Mouse (Mus musculus) C2C12 (cell line): ENCODE measurements around the gene Jak2. TPM values are rescaled to one million over a fixed set of nuclear protein-coding genes. Genes with fewer than 3 reads are reported as not detected.

Source experiments
- H3K27me3 ChIP-seq: one replicate; pipeline ENCODE4 v1.6.1; 2011; ENCODE audit not compliant: control insufficient read depth, insufficient read depth, insufficient read length
- H3K36me3 ChIP-seq: one replicate; pipeline ENCODE4 v1.6.1; 2011; ENCODE audit not compliant: control insufficient read depth, insufficient read depth
- H3K4me3 ChIP-seq: one replicate; pipeline ENCODE4 v1.5.1; 2011; ENCODE audit warnings: mild to moderate bottlenecking, control low read depth; ENCODE audit not compliant: poor library complexity, insufficient read depth, severe bottlenecking
- H3K79me2 ChIP-seq: one replicate; pipeline ENCODE4 v1.6.1; 2011; ENCODE audit not compliant: control insufficient read depth, insufficient read depth
- H3K79me3 ChIP-seq: one replicate; pipeline ENCODE4 v1.6.1; 2011; ENCODE audit warnings: low read depth, control low read depth
- H3ac ChIP-seq: one replicate; pipeline ENCODE3; 2011; ENCODE audit warnings: low read depth; ENCODE audit not compliant: control insufficient read depth, insufficient read length
- CEBPB ChIP-seq: IDR thresholded peaks from one replicate; pipeline ENCODE4 v1.6.1; 2011; ENCODE audit warnings: low read depth, mild to moderate bottlenecking, control low read depth, moderate library complexity
- CTCF ChIP-seq: IDR thresholded peaks from one replicate; pipeline ENCODE4 v1.5.1; 2011; ENCODE audit not compliant: control insufficient read depth, insufficient read depth, insufficient read length
- FOSL1 ChIP-seq: IDR thresholded peaks from one replicate; pipeline ENCODE4 v1.8.0; 2011; ENCODE audit warnings: mild to moderate bottlenecking, low read length; ENCODE audit not compliant: poor library complexity, insufficient read depth, severe bottlenecking
- MAX ChIP-seq: IDR thresholded peaks from one replicate; pipeline ENCODE4 v1.6.1; 2011; ENCODE audit warnings: mild to moderate bottlenecking, control low read depth
- MYOD1 ChIP-seq: IDR thresholded peaks from one replicate; pipeline ENCODE4 v1.6.1; 2011; ENCODE audit warnings: low read depth; ENCODE audit not compliant: control insufficient read depth, insufficient read length
- MYOG ChIP-seq: IDR thresholded peaks from one replicate; pipeline ENCODE4 v1.6.1; 2011; ENCODE audit not compliant: control insufficient read depth, insufficient read length; ENCODE audit errors: extremely low read depth
- USF1 ChIP-seq: IDR thresholded peaks from one replicate; pipeline ENCODE4 v1.6.1; 2011; ENCODE audit warnings: low read depth, mild to moderate bottlenecking, control low read depth, moderate library complexity
- polyA plus RNA-seq: library from polyadenylated mRNA; unstranded; fragments of >200 nt; fragmentation: generic; extraction: Trizol; gene quantifications from one replicate; pipeline ENCODE4 v1.2.1, GENCODE M21; 2012; ENCODE audit warnings: missing spikeins

Jak2 gene
- polyA plus RNA-seq, 1 experiment: 4.3 TPM

DNA sequence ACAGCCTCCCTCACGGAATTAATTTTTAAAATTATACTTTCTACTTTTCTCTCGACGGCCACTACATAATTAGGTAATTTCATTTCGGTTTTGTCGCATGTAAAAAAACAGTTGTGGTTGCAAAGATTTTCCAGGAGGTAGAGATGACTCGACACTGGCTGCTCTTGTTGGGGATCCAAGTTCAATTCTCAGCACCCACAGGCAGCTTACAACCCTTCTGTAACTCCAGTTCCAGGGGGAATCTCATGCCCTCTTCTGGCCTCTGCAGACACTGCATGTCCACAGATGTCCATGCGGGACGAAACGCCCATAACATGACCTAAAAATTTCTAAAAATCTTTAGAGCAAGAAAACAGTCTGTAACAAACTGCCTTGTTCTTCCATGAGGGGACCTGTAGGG is 41.3 kb upstream of the Jak2 start:
- TF ChIP-seq CTCF (no peak), USF1 (no peak), MAX (no peak), FOSL1 (no peak), CEBPB (no peak), MYOG (no peak), MYOD1 (no peak)
- no peaks in the 10 kb centered on the region for H3K27me3 ChIP-seq
- H3K4me3 ChIP-seq: no peak overlapping the region

GRCm38 (mm10) chr19:29215811-29216509 is 35.7 kb upstream of the Jak2 start:
- Histone ChIP-seq H3K79me2 (no peaks in the 10 kb centered on the region), H3K79me3 (no peaks in the 10 kb centered on the region), H3K4me3 (no peak overlapping the region), H3K27me3 (no peaks in the 10 kb centered on the region), H3ac (no peak overlapping the region), H3K36me3 (no peaks in the 10 kb centered on the region)
- TF ChIP-seq MYOG: no peak
- no peak for TF ChIP-seq MYOD1
- TF ChIP-seq FOSL1: no peak
- no peak for TF ChIP-seq CEBPB
- TF ChIP-seq CTCF: no peak

More for the DNA sequence above, 41.3 kb upstream of the Jak2 start:
- no peaks in the 10 kb centered on the region for H3K79me2 ChIP-seq
- no peaks in the 10 kb centered on the region for H3K79me3 ChIP-seq
- no peak overlapping the region for H3ac ChIP-seq
- no peaks in the 10 kb centered on the region for H3K36me3 ChIP-seq

GRCm38 (mm10) chr19:29221867-29222266 is 29.8 kb upstream of the Jak2 start:
- Histone ChIP-seq H3K79me3 (no peaks in the 10 kb centered on the region), H3K79me2 (no peaks in the 10 kb centered on the region), H3K27me3 (no peaks in the 10 kb centered on the region), H3K36me3 (no peaks in the 10 kb centered on the region), H3K4me3 (no peak overlapping the region), H3ac (no peak overlapping the region)
- no peak for TF ChIP-seq CTCF

DNA sequence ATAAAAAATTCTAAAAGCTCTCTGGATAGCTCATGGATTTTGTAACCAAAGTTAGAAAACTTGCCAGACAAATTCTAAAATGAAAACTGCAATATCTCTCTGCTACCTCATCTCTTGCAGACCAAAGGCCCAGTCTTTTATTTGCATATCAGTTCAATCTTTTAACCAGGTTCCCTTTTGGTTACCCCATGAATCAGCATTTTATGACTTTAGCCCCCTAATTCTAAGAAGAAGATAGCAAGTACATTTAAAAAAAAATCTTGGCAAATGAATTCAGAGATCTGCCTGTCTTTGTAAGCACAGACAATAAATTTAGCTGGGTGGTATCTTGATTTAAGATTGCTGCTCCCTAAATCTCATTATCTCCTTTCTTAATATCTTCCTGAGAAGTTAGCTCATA is 26.7 kb upstream of the Jak2 start:
- Histone ChIP-seq H3K79me2 (no peaks in the 10 kb centered on the region), H3K4me3 (no peak overlapping the region), H3ac (no peak overlapping the region), H3K79me3 (no peaks in the 10 kb centered on the region), H3K36me3 (no peaks in the 10 kb centered on the region), H3K27me3 (no peaks in the 10 kb centered on the region)
- TF ChIP-seq CTCF (no peak), MYOD1 (no peak), FOSL1 (no peak), USF1 (no peak), MYOG (no peak), CEBPB (no peak), MAX (no peak)

DNA sequence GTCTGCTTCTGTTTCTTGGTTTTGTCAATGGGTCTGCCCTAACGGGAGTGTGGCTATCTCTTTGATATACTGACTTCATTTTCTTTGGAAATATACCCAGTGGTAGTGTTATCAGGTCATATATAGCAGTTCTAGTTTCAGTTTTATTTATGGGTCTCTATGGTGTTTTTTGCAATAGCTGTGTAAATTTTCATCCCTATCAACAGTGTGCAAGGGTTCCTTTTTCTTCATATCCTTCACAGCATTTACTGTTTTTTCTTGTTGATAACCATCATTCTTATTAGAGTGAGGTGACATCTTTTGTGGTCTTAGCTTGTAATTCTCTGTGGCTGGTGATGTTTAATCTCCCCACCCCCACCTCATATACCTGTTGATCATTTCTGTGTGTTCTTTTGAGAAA is 24.6 kb upstream of the Jak2 start:
- Histone ChIP-seq H3ac (no peak overlapping the region), H3K4me3 (no peak overlapping the region), H3K27me3 (no peaks in the 10 kb centered on the region), H3K36me3 (no peaks in the 10 kb centered on the region), H3K79me2 (no peaks in the 10 kb centered on the region), H3K79me3 (no peaks in the 10 kb centered on the region)
- TF ChIP-seq CTCF: no peak
- no peak for TF ChIP-seq MAX
- TF ChIP-seq USF1: no peak
- TF ChIP-seq CEBPB: no peak
- no peak for TF ChIP-seq MYOD1
- no peak for TF ChIP-seq FOSL1
- no peak for TF ChIP-seq MYOG

DNA sequence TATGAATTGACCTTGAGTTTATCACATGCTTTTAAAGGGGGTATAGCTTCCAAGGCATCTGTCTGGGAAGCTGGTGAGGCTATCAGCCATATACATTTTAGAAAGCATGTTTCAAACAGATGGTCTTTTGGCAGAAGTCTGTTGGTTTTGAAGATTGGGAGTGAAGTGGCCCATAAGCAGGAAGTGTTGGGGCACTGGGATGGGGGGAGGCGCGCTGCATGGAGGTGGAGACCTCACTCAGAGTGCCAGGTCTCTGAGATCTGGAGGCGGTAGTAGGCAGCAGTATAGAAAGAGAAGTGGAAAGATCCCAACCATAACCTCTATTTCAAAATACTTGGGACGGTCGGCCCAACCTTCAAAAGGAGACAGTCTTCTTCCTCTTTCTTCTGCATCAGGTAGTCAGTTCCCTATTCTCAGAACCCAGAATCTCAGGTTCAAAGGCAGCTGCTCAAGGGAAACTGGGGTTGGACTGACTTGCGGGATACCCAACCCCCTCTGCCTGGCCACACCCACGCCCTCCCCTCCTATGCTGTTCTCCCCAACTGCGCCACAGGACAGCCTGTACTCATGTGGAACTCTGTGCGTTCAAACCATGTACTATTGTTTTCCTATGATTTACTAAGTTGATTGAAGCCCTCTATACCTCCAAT is 23.6 kb upstream of the Jak2 start:
- no peak overlapping the region for H3K4me3 ChIP-seq

More for the DNA sequence above, 23.6 kb upstream of the Jak2 start:
- Histone ChIP-seq H3K79me2 (no peaks in the 10 kb centered on the region), H3ac (no peak overlapping the region), H3K36me3 (no peaks in the 10 kb centered on the region), H3K79me3 (no peaks in the 10 kb centered on the region), H3K27me3 (no peaks in the 10 kb centered on the region)
- TF ChIP-seq USF1: no peak
- no peak for TF ChIP-seq CTCF
- TF ChIP-seq MYOG: no peak
- no peak for TF ChIP-seq CEBPB
- no peak for TF ChIP-seq FOSL1
- no peak for TF ChIP-seq MAX
